Mouse (Mus musculus): ENCODE data around the gene Dgkg. TPM values are rescaled to one million over a fixed set of nuclear protein-coding genes. Genes with fewer than 3 reads are reported as not detected.
A peak's percentile ranks its signal among the peaks of the same experiment; 100 is the strongest.

The Dgkg gene
- total RNA-seq, 2 experiments from 2014 or later: 2.3 to 3.1 TPM

DNA sequence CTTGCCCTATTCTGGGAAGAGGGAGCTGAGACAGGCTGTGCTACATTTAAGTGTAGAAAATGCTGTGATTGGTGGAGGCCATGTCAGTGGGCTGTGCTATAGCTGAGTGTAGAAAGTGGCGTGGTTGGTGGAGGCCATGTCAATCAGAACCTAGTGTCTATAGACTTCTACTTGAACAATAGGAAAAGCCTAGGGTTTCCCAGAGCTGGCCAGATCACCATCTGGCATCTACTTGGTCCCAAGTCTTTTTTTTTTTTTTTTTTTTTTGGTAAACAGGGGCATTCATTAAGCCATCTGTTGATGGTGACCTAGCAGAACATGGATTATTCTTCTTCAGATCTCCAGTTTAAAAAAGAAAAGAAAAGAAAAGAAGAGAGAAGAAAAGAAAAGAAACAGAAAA, 60.6 kb downstream of the Dgkg start:
- no peak for DNase-seq

DNA sequence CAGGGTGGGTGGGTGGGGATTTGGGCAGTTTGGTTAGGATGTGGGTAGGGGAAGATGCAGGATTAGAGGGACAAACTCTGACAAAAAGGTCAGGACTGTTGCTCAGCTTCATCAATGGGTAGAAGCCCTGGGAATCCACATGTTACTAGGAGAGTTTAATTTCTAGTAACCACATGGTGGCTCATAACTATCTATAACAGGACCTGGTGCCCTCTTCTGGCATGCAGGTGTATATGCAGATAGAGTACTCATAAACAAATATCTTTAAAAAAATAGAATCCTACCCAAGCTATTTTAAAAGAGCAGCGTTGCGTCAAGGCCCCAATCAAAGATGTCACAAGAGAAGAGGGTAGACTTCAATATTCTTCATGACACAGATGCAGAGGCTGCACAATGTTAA, 63.1 kb downstream of the Dgkg start:
- no peak for DNase-seq

DNA sequence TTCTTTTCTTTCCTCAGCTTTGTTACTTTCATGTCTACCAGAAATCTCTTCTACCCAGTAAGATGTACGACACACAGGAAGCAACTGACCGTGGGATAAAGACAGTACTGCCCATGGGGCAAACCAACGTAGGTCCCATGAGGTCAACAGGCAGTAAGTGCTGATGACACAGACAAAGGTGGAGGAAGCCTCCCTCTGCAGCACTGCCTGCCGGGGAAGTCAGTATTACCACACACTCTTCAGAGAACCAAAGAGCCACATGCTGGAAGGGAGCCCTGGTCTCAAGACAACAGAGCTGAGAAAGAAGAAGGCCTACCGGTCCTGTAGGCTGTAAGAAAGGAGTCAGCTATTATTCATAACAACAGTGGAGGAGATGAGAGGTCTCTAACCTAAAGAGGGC, 67.4 kb downstream of the Dgkg start:
- DNase-seq: no peak

DNA sequence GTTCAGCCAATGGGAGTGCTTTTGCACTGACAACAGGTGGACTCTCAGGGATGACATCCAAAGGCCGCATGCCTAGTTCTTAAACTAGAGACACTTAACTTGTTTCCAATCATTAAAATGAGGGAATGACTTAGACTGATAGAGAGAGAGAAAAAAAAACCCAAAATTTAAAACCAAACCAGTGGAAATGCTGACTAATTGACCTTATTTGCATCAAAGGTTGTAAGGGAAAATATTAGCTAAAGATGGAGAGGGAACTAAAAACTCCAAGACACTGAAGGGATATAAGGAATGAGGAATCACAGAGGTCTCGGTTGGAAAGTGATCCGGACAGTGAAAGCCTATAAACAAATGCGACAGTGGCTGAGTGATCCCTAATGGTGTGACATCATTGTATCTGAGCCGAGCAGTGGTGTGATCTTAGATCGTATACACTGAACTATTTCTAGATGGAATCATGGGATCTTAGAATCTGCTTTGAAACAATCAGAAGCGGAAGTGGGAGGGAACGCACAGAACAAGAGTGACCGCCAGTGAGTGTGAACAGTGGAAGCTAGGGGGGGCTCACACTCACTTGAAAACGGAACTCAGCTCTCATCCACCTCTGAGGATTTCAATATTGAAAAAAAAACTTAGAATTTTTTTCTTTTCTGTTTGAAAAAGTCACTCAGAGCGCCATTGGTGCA, 70.7 kb downstream of the Dgkg start:
- DNase-seq: no peak

DNA sequence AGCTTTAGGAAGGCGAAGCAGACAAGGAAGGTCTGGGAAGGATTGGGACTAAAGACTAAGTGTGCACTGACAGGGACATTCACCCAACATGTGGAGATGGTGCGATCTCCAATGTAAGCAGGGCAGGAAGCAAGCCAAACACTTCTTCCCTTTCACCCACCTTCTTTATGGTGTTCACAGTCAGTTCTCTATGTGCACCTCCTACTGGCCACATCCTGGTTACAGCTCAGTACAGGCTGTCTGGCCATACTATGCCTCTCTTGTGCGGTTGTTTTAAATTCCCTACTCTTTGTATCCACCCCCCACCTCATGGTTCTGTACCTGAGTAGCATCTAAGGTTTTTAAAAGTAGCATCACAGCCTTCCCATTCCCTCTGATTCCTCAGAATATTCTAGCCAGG, 71.5 kb downstream of the Dgkg start:
- DNase-seq: no peak

DNA sequence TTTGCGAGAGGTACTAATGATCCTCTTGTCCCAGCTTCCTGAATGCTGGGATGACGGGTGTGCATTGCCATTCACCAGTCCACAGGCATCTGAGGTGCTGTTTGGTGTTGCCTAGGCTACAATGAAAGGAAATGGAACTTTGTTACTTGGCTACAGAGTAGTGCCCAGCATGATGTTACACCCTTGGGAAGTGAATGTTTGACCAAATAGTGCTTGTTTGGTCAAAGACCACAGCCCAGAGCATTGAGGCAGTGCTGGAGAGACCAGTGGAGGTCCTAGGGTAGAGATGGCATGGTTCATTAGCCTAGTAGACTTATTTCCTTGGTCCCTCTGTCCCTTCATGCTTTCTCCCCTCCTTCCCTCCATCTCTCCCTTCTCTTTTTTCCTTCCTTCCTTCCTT, 73.6 kb downstream of the Dgkg start:
- DNase-seq: no peak

DNA sequence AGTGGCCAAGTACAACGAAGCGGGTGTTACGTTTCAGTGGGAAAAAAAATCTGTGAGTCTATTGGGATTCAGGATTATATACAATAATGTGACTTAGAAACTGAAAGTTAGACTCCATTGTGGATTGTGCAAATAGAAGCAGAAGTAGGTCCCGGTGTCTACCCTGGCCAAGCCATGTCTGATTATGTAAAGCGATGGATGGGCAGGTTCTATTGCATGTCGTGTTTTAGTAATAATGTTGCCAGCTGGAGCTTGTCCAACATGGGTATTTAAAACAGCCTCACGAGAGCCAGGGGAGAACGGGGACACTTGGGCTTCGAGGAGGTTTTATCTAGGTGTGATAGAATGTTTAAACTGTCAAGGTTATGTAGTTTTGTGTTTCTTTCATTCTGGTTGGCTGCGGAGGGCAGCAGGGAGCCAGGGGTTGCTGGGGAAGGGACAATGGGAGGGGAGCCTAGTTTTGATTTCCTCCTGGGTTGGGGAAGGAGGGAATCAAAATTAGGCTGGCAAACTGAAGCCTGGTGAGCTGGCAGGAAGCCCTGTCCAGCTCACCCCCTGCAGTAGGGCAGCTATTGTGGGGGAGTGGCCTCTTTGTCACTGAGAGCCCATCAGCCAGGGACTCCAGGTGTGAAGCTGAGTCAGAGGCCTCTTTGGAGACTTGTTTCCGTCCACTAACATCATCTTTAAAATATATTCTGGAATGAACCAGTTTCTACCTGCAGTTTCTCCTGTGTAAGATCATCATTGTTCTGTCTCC, 74.7 kb downstream of the Dgkg start:
- DNase-seq: no peak

DNA sequence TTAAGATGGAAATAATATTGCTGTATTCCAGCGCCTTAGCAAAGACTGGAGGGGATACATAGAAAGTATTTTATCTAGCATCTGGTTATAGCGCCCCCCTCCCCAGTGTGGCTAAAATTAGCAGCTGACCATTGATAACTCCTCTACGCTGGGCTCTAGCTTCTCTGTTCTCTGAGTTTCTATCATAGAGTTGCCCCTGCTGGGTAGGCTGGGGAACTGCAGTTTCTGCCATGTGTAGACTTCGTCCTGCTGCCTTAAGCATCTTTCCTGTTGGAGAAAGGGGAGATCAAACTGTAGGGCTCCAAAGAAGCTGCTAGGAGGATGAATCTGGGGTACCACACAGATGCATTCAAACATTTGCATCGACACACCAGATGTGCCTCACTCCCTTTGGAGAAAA, 76.9 kb downstream of the Dgkg start:
- DNase-seq: no peak

DNA sequence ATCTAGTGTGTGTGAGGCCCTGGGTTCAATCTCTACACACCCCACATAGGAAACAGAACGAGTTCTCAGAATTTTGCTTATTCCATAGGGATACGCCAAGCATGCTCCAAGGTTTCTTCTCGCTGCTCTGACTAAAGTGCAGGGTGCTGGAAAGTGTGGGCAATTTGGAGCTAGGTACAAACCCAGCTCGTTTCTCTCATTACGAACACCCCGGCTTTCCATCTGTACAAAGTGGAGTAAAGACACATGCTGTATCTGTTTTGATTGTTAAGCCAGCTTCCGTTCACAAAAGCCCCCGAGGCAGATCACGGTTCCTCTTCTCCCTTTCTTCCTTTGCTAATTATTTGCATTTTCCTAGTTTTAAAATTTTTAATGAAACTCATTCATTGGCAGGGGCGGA, 78.1 kb downstream of the Dgkg start:
- no peak for DNase-seq

DNA sequence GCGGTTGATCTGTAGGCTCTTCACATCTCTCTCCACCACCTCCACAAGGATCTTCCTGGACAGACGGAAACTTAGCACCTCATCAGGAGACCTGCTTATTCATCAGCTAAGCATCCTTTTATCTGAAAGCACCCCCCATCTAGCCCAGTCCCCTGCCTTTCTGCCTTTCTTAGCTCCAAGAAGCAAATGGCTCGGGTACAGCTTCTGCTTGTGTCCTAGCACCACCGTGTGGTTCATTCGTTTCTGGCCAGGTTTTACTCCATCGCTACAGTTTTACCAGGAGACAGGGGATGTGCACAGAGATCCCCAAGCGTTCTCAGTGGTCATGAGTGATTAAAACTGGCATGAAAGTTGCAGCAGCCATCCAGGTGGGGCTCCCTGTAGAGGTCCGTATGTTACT, 79.4 kb downstream of the Dgkg start:
- DNase-seq: peak; percentile 33

DNA sequence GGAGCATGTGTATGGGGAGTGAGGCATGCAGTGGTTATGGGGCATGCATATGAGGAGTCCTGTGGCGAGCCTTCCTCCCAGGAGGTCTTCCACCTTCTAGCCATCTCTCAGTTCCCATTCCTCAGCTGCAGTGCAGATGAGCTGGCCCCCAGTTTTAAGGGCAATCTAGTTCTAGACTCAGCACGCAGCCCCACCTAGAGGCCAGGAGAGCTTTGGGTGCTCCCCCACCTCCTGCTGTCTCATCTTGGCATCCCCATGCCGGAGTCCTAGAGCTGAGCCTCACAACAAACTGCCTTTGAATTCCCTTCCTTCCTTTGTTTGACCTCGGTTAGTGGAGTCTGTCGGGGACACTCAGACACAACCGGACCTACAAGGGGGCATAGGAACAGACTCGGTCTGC, 82.9 kb downstream of the Dgkg start:
- no peak for DNase-seq

DNA sequence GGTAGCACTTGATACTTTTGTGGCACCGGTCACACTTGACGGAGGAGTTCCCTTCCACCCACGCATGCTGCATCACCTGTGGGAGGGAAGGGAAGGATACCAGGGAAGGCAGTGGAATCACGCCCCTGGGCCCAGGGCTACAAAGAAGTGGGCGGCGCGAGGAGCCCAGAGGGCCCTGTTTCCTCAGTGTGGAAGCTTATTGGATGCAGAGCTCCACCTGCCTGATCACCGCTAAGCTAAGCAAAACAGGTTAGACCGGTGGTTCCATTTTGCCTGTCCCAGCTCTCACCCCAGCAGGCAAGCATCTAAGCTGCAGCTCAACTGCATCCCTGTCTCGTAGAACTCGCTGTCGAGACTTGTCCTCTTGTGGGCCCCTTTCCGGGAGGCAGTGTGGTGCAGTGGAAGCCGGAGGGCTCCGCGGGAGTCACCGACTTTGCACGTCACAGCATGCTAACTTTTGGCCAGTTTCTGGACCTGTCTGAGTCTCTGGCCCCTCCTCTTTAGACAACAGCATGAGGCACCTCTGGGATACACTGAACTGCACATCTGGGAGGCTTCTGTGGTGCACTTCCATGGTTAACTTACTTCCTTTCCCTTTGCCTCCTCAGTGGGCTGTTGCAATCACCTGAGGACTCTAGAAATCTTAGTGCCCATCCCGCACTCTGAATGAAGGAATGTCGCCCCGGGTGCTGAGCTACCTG, 84.2 kb downstream of the Dgkg start:
- no peak for DNase-seq

DNA sequence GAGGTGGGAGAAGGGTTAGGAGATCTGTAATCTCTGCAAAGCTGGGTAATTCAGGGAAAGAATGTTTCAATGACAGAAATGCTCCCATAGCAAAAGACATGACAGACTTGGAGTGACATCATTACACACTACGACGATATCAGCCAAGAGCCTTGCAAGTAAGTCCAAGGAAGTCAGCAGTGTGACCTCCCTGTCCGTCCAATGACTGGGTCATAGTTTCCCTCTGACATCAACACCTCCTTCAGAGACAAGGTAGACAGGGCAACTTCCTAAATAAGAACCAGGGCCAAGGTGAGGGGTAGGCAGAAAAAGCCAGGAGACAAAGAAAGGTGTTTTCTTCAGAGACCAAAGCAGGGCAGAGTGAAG, 92.1 kb downstream of the Dgkg start:
- DNase-seq: no peak

DNA sequence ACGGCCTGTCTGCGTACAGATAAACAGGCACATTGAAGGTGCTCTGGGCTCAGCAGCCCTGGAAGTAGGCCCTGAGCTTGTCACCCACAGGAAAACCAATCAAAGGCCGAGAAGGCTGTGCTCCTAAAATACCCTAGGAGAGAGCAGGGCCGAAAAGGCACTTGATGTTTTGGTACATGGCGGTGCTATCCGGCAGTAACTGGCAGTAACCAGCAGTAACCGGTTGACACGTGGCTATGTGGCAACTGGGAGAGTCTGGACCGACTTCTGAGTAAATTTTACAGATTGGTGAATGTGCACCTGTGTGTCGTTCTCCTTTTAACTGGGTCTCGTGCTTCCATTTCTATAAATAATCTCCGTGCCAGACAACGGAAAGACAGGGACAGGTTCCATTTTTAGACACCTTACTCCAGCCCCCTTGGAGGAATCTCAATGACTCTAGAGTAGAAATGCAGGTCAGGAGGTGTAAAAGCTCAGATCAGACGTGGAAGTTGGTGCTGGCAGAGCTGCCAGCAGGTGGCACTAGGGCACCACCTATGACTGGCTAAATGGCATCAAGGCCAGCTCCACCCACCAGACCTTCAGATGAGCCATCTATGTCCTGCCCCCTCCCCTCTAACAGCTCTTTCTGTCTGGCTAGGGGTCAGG, 92.6 kb downstream of the Dgkg start:
- peak; percentile 83 for DNase-seq

DNA sequence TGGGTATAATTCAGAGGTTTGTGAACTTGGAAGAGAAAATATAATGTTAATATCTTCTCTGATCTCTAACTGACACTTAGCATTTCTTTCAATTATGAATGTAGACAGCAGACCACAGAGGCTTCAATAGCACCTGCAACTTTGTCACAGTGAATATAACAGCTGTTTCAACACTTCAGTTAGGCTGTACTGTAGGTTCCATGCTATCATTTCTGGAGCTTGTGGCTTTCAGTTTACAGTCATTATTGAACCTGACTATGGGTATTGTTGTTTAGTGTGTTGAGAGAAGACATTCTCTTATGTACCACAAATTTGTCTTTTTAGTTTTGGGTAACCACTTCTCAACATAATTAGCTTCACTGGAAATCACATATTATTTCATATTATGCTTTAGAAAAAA, 93.4 kb downstream of the Dgkg start:
- DNase-seq: no peak

DNA sequence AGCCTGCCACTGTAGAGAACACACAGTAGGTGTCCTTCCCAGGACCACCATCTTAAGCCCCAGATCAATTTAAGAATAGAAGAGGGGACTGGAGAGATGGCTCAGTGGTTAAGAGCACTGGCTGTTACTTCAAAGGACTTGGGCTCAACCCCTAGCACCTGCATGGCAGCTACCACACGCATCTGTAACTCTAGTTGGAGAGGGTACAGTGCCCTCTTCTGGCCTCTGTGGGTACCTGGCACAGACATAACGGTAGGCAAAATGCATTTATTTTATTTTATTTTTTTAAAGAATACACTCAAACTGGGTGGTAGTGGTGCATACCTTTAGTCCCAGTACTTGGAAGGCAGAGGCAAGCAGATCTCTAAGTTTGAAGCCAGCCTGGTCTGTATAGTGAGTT, 102.0 kb downstream of the Dgkg start:
- DNase-seq: peak; percentile 36

DNA sequence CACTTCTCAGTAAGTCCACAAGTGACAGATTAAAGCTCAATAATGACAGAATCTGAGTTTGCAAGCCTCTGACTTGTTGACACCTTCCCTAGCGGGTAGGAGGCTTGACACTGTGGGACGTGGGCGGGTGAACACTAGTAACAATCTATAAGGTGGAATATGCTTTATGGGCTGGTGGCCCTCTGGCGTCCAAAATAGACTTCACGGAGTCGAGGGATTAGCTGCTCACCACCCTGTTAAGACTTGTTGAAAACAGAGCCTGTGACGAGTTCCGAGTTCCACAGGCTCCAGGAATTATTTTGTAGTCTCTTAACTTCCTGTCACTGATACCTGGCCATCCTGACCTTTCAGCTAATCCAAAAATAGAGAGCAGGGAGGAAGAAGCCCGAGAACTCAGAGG, 104.7 kb downstream of the Dgkg start:
- no peak for DNase-seq

DNA sequence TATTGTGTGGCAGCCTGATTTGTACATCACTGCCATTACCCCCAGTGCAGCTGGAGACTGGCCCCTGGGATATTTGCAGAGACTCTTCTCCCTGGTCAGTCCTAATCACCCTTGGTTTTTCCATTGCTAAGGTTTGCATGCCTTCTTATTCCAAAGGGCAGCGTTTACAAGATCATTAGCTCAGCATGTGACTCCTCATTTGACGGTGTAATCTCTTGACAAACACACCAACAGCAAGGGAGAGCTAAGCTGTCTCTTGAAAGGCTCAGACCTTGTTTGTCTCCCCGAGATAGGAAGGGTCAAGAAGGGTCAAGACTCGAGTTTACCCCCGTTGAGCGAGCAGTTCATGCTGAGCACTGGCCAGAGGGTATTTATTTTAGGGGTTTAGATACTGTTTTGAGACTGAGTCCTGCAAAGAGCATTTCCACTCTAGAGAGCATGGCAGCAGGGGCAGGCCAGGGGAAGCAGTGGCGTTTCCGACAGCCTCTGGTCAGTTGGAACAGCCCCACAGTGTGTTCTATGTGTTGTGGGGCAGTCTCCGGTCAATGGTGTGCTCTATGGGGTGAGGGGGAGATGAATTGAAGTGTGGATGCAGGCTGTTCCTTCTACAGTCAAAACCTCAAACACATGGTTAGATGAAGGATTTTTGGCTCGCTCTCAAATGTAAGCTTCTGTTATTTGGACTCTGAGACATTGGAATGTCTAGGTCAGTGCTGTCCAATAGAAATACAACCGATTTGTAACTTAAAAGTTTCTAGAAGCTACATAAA, 105.6 kb downstream of the Dgkg start:
- no peak for DNase-seq

DNA sequence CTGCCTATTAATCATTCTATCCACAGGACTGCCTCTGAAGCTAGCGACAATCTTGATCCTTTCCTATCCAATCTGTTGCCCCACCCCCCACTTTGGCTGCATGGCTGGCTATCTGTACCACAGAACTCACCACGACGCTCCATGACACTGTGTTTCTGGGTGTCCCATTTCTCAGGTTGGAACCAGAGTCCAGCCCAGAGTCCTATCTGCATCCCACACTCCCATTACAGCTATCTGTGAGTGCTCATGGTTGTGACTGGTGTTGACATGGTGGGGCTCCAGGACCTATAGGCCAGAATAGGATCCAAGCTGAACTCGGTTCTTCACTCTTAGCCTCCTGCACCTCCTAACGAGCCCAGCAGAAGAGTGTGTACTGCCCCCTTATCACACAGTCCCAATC, 107.7 kb downstream of the Dgkg start:
- DNase-seq: no peak

DNA sequence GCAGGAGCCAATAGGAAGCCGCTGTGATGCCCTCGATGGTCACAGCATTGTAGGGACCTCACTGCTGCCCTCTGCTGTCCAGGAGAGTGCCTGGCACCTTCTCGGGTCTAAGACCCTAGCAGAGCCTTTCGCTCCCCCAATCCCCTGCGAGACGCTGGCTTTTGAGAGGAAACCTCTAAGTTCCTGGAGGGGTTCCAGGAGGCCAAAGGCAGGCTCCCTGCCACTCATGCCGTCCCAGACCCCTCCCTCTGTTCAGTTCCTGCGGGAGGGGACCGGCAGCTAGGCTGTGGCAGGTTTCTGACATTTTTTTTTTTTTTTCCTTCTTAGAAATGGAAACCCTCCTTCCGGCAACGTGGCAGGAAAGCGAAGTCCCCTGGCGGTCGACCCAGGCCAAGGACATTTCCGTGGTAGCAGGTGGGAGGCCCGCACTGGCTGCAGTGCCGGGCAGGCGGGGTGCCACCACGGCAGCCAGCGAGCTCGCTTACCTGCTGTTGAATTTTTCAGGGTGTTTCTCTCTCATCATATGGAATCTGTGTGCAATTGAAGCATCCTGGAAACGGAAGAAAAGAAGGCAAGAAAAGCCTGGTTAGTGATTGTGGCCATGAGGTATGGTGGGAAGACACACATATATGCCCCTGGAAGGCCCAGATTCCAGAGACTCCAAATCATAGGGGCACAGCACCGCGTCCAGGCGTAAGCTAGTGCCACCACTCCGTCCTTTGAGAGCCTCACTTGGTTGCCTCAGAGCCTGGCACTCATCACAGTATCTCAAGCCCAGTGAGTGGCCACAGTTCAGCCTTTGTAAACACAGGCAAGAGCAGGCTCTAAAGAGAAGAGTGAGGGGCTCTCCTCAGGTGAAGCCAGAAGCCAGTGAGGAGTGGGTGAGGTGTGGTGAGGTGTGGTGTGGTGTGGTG, 108.6 kb downstream of the Dgkg start:
- peak; percentile 91 for DNase-seq

DNA sequence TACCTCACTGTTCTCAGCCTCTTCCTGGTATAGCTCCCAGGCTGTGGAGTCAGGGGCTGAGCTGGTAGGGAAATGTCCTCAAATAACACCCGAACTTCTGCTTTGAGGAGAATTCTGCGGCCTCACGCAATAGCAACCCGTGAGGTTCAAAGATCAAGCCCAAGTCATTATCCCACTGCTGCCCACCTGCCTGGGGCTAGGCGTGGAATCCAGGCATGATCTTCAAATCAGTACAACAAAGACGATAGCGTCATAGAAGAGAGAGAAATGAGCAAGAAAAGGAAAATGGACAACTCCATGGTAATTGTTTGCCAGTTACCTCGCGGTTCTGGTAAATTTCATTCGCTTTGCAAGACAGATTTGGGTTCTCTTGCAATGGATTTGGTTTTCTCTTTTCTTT, 109.3 kb downstream of the Dgkg start:
- DNase-seq: no peak

All from adrenal gland, postnatal 10 days (tissue).